Mouse (Mus musculus): ENCODE results near the gene Arhgef38. TPM values are rescaled to one million over a fixed set of nuclear protein-coding genes. Genes with fewer than 3 reads are reported as not detected.

The Arhgef38 gene
- polyA plus RNA-seq (2014; fragmentation: Nextera tagmentation; extraction: Ambion mirVana), result not detected in 2 replicates

DNA sequence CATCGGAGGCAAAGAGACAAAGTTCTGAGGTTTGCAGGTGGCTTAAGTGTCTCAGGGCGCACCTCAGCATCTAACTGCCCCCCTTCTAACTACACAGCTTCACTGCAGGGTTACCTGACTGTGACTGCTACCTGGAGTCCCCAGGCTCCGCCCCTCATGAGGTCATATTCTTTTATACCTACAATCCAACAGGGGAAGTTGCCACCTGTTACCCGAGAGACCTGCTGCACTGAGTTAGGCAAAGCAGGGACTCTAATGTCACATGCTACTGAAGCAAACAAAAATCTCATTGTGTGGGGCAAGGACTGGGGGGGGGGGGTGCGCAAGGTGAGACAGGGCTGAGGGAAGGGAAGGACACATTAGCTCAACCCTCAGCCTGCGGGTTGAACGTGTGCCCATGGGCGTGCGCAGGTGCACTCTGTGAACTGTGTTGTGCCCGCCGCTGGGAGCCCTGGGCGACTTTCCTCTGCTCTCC, at the start of gene Arhgef38:
Gene Arhgef38 (minus strand): TSS at position 129 of the 475 bp plus-strand sequence.
- no peak; the same call in 1 of the 2 replicates for ATAC-seq (ENCODE audit: low read depth)
- Histone ChIP-seq H3K27ac (ENCODE audit: low read depth, low read length) (no peak within 1 kb of the TSS), H3K9me3 (ENCODE audit: control insufficient read depth, low read length) (no peaks in the 10 kb centered on the region), H3K9ac (replicated peaks; ENCODE audit: low read depth, low read length) (no peak within 1 kb of the TSS), H3K36me3 (ENCODE audit: control insufficient read depth, insufficient read depth, low read length) (no peaks in the 10 kb centered on the region), H3K4me2 (ENCODE audit: low read depth, low read length) (no peak within 1 kb of the TSS), H3K4me1 (ENCODE audit: control insufficient read depth, insufficient read depth, low read length) (no peaks in the 10 kb centered on the region), H3K4me3 (ENCODE audit: low read depth, low read length) (no peak within 1 kb of the TSS), H3K27me3 (ENCODE audit: control insufficient read depth, insufficient read depth, low read length) (no peaks in the 10 kb centered on the region)
- 61% methylated on average over 11 of the region's 12 CpGs for WGBS

DNA sequence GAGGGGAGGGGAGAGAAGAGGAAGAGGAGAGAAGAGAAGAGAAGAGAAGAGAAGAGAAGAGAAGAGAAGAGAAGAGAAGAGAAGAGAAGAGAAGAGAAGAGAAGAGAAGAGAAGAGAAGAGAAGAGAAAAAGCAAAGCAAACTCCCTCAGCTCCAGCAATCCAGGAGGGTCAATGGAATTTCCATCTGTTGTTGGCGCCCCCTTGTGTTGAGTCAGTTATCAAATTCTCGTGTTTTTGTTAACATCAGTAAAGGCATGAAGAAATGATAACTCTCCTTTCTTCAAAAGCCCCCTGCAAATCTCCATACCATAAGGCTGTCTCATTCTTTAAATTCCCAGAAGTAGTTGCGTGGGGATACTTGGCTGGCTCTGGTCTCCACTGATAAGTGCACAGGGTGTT, 37.1 kb upstream of the Arhgef38 start:
- no peak overlapping the region for H3K4me2 ChIP-seq (ENCODE audit: low read depth, low read length)
- no peak overlapping the region for H3K4me3 ChIP-seq (ENCODE audit: low read depth, low read length)
- H3K36me3 ChIP-seq (ENCODE audit: control insufficient read depth, insufficient read depth, low read length), result no peaks in the 10 kb centered on the region
- 15% methylated on average over 3 of the region's 3 CpGs for WGBS
- no peaks in the 10 kb centered on the region for H3K4me1 ChIP-seq (ENCODE audit: control insufficient read depth, insufficient read depth, low read length)
- no peaks in the 10 kb centered on the region for H3K27me3 ChIP-seq (ENCODE audit: control insufficient read depth, insufficient read depth, low read length)
- no peak overlapping the region for H3K9ac ChIP-seq (replicated peaks; ENCODE audit: low read depth, low read length)
- H3K27ac ChIP-seq (ENCODE audit: low read depth, low read length), result no peak overlapping the region
- no peak for ATAC-seq (ENCODE audit: low read depth)
- no peaks in the 10 kb centered on the region for H3K9me3 ChIP-seq (ENCODE audit: control insufficient read depth, low read length)

- no peaks in the 10 kb centered on the region for H3K4me1 ChIP-seq (ENCODE audit: control insufficient read depth, insufficient read depth, low read length)
- no peak overlapping the region for H3K4me3 ChIP-seq (ENCODE audit: low read depth, low read length)
- H3K27ac ChIP-seq (ENCODE audit: low read depth, low read length), result no peak overlapping the region
- 98% methylated on average over 2 of the region's 2 CpGs for WGBS
- no peak for ATAC-seq (ENCODE audit: low read depth)
- no peaks in the 10 kb centered on the region for H3K27me3 ChIP-seq (ENCODE audit: control insufficient read depth, insufficient read depth, low read length)
- no peak overlapping the region for H3K4me2 ChIP-seq (ENCODE audit: low read depth, low read length)
- H3K9me3 ChIP-seq (ENCODE audit: control insufficient read depth, low read length), result no peaks in the 10 kb centered on the region
- no peak overlapping the region for H3K9ac ChIP-seq (replicated peaks; ENCODE audit: low read depth, low read length)
- no peaks in the 10 kb centered on the region for H3K36me3 ChIP-seq (ENCODE audit: control insufficient read depth, insufficient read depth, low read length)
Measured at GRCm38 (mm10) chr3:133258860-133259259, 24.1 kb upstream of the Arhgef38 start.

GRCm38 (mm10) chr3:133255842-133256241, 21.1 kb upstream of the Arhgef38 start:
- Histone ChIP-seq H3K36me3 (ENCODE audit: control insufficient read depth, insufficient read depth, low read length) (no peaks in the 10 kb centered on the region), H3K9ac (replicated peaks; ENCODE audit: low read depth, low read length) (no peak overlapping the region), H3K4me1 (ENCODE audit: control insufficient read depth, insufficient read depth, low read length) (no peaks in the 10 kb centered on the region), H3K9me3 (ENCODE audit: control insufficient read depth, low read length) (no peaks in the 10 kb centered on the region), H3K4me2 (ENCODE audit: low read depth, low read length) (no peak overlapping the region), H3K27ac (ENCODE audit: low read depth, low read length) (no peak overlapping the region), H3K4me3 (ENCODE audit: low read depth, low read length) (no peak overlapping the region), H3K27me3 (ENCODE audit: control insufficient read depth, insufficient read depth, low read length) (no peaks in the 10 kb centered on the region)
- no peak for ATAC-seq (ENCODE audit: low read depth)
- WGBS, result 51% methylated on average over 4 of the region's 4 CpGs

DNA sequence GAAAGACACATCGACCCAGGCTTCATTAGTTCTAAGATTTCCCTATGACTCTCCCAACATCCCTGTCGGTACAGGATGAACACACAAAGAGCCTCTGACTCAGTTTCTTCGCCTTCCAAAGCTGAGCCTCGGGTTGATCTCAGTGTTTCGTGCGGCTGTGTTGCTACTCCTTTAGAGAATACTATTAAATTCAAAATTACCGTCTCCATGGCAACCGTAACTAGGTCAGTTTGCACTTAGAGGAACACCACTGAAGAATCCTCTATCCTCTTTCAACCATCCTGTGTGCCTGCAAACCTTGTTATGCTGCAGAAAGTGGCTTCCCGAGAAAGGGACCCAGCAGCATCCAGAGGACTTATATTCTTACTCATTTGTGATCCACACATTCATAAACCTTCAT, 9.3 kb upstream of the Arhgef38 start:
- H3K9ac ChIP-seq (replicated peaks; ENCODE audit: low read depth, low read length), result no peak overlapping the region
- WGBS, result 60% methylated on average over 9 of the region's 9 CpGs
- H3K4me3 ChIP-seq (ENCODE audit: low read depth, low read length), result no peak overlapping the region
- no peaks in the 10 kb centered on the region for H3K36me3 ChIP-seq (ENCODE audit: control insufficient read depth, insufficient read depth, low read length)
- no peak overlapping the region for H3K4me2 ChIP-seq (ENCODE audit: low read depth, low read length)
- peak; percentile 65; the same call in 1 of the 2 replicates for ATAC-seq (ENCODE audit: low read depth)
- H3K27ac ChIP-seq (ENCODE audit: low read depth, low read length), result peak overlapping the region; percentile 29; the same call in 1 of the 2 replicates
- H3K4me1 ChIP-seq (ENCODE audit: control insufficient read depth, insufficient read depth, low read length), result no peaks in the 10 kb centered on the region
- H3K9me3 ChIP-seq (ENCODE audit: control insufficient read depth, low read length), result no peaks in the 10 kb centered on the region
- no peaks in the 10 kb centered on the region for H3K27me3 ChIP-seq (ENCODE audit: control insufficient read depth, insufficient read depth, low read length)

DNA sequence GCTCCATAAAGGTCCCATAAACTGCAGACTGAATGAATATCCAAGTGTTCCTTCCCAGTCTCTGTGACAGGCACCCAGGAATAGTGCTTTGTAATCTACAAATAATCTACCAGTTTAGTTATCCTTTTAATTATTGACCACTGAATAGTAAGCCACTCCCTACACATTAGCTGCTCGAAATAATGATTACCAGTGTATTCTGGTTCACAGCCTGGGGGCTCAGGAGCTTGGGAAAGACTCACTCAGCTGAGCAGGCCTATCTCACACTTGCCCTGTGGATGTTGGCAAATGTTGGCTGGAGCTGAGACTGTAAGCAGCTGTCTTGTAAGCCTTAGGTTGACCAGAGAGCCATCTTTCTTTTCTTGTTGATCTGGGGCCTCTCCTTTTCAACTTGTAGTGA, 7.2 kb upstream of the Arhgef38 start:
- H3K27me3 ChIP-seq (ENCODE audit: control insufficient read depth, insufficient read depth, low read length), result no peaks in the 10 kb centered on the region
- no peaks in the 10 kb centered on the region for H3K9me3 ChIP-seq (ENCODE audit: control insufficient read depth, low read length)
- no peaks in the 10 kb centered on the region for H3K4me1 ChIP-seq (ENCODE audit: control insufficient read depth, insufficient read depth, low read length)
- H3K4me3 ChIP-seq (ENCODE audit: low read depth, low read length), result no peak overlapping the region
- H3K4me2 ChIP-seq (ENCODE audit: low read depth, low read length), result no peak overlapping the region
- H3K27ac ChIP-seq (ENCODE audit: low read depth, low read length), result no peak overlapping the region
- no peak for ATAC-seq (ENCODE audit: low read depth)
- no peak overlapping the region for H3K9ac ChIP-seq (replicated peaks; ENCODE audit: low read depth, low read length)
- H3K36me3 ChIP-seq (ENCODE audit: control insufficient read depth, insufficient read depth, low read length), result no peaks in the 10 kb centered on the region
- 63% methylated on average over 1 of the region's 1 CpGs for WGBS

- Histone ChIP-seq H3K9me3 (ENCODE audit: control insufficient read depth, low read length) (no peaks in the 10 kb centered on the region), H3K27me3 (ENCODE audit: control insufficient read depth, insufficient read depth, low read length) (no peaks in the 10 kb centered on the region), H3K4me3 (ENCODE audit: low read depth, low read length) (no peak overlapping the region), H3K27ac (ENCODE audit: low read depth, low read length) (no peak overlapping the region), H3K9ac (replicated peaks; ENCODE audit: low read depth, low read length) (no peak overlapping the region), H3K4me2 (ENCODE audit: low read depth, low read length) (no peak overlapping the region), H3K36me3 (ENCODE audit: control insufficient read depth, insufficient read depth, low read length) (no peaks in the 10 kb centered on the region), H3K4me1 (ENCODE audit: control insufficient read depth, insufficient read depth, low read length) (no peaks in the 10 kb centered on the region)
- 72% methylated on average over 9 of the region's 9 CpGs for WGBS
- no peak for ATAC-seq (ENCODE audit: low read depth)
Measured at GRCm38 (mm10) chr3:133233993-133234392, 756 bp downstream of the Arhgef38 start.

- H3K36me3 ChIP-seq (ENCODE audit: control insufficient read depth, insufficient read depth, low read length), result no peaks in the 10 kb centered on the region
- ATAC-seq (ENCODE audit: low read depth), result no peak
- no peak overlapping the region for H3K27ac ChIP-seq (ENCODE audit: low read depth, low read length)
- no peaks in the 10 kb centered on the region for H3K4me1 ChIP-seq (ENCODE audit: control insufficient read depth, insufficient read depth, low read length)
- no peak overlapping the region for H3K9ac ChIP-seq (replicated peaks; ENCODE audit: low read depth, low read length)
- no peak overlapping the region for H3K4me3 ChIP-seq (ENCODE audit: low read depth, low read length)
- WGBS, result 83% methylated on average over 2 of the region's 2 CpGs
- H3K27me3 ChIP-seq (ENCODE audit: control insufficient read depth, insufficient read depth, low read length), result no peaks in the 10 kb centered on the region
- H3K4me2 ChIP-seq (ENCODE audit: low read depth, low read length), result no peak overlapping the region
- no peaks in the 10 kb centered on the region for H3K9me3 ChIP-seq (ENCODE audit: control insufficient read depth, low read length)
Measured at GRCm38 (mm10) chr3:133230427-133230826, 4.3 kb downstream of the Arhgef38 start.

- no peak overlapping the region for H3K4me3 ChIP-seq (ENCODE audit: low read depth, low read length)
- no peaks in the 10 kb centered on the region for H3K36me3 ChIP-seq (ENCODE audit: control insufficient read depth, insufficient read depth, low read length)
- H3K4me1 ChIP-seq (ENCODE audit: control insufficient read depth, insufficient read depth, low read length), result no peaks in the 10 kb centered on the region
- H3K27me3 ChIP-seq (ENCODE audit: control insufficient read depth, insufficient read depth, low read length), result no peaks in the 10 kb centered on the region
- no peak overlapping the region for H3K9ac ChIP-seq (replicated peaks; ENCODE audit: low read depth, low read length)
- no peak overlapping the region for H3K27ac ChIP-seq (ENCODE audit: low read depth, low read length)
- no peak overlapping the region for H3K4me2 ChIP-seq (ENCODE audit: low read depth, low read length)
- ATAC-seq (ENCODE audit: low read depth), result no peak
- no peaks in the 10 kb centered on the region for H3K9me3 ChIP-seq (ENCODE audit: control insufficient read depth, low read length)
Measured at GRCm38 (mm10) chr3:133229594-133229993, 5.2 kb downstream of the Arhgef38 start.
